Mouse (Mus musculus) forebrain, embryonic 12.5 days (tissue): Measurements from ENCODE around the gene Trim43c. TPM values are rescaled to one million over a fixed set of nuclear protein-coding genes. Genes with fewer than 3 reads are reported as not detected.
A peak's percentile ranks its signal among the peaks of the same experiment; 100 is the strongest.
"Not testable (repeated sequence)": the region's sequence is repeated elsewhere in the genome, so short reads cannot be mapped to it uniquely, and the experiment has no call there.

Source experiments
- ATAC-seq: fragments of 200-750 bp; cut with Nextera tagmentation; 2 replicates; pipeline ENCODE4 v1.8.0; 2017; ENCODE audit warnings: moderate TSS enrichment; ENCODE audit not compliant: low FRiP score
- H3K27ac ChIP-seq: fragments of 300-500 bp; sonication (generic); 2 replicates; pipeline ENCODE4 v1.5.1; 2016; ENCODE audit warnings: mild to moderate bottlenecking
- H3K27me3 ChIP-seq: fragments of 300-500 bp; sonication (generic); 2 replicates; pipeline ENCODE4 v1.6.1; 2016; ENCODE audit warnings: mild to moderate bottlenecking
- H3K36me3 ChIP-seq: fragments of 300-500 bp; sonication (generic); replicated peaks from 2 replicates; pipeline ENCODE4 v1.6.1; 2016; ENCODE audit warnings: mild to moderate bottlenecking
- H3K4me1 ChIP-seq: fragments of 300-500 bp; sonication (generic); 2 replicates; pipeline ENCODE4 v1.6.1; 2016
- H3K4me2 ChIP-seq: fragments of 300-500 bp; sonication (generic); 2 replicates; pipeline ENCODE4 v1.6.1; 2016; ENCODE audit warnings: mild to moderate bottlenecking, moderate library complexity
- H3K4me3 ChIP-seq: fragments of 300-500 bp; sonication (generic); replicated peaks from 2 replicates; pipeline ENCODE4 v1.5.1; 2016; ENCODE audit warnings: mild to moderate bottlenecking
- H3K9ac ChIP-seq: fragments of 300-500 bp; sonication (generic); 2 replicates; pipeline ENCODE4 v1.6.1; 2016; ENCODE audit warnings: mild to moderate bottlenecking
- H3K9me3 ChIP-seq: fragments of 300-500 bp; sonication (generic); 2 replicates; pipeline ENCODE4 v1.6.1; 2016
- WGBS: fragments of 180-500 bp; shearing (Covaris S2); methylation state at CpG from one replicate; pipeline ENCODE4 v1.1.7; 2016; 5-methylcytosine and 5-hydroxymethylcytosine counted together
- polyA plus RNA-seq: library from polyadenylated mRNA; unstranded; fragments of >200 nt; fragmentation: Nextera tagmentation; extraction: Ambion mirVana; gene quantifications from 2 replicates; pipeline ENCODE4 v1.2.1, GENCODE M21; 2016

Trim43c gene
- 0.11 TPM in 1 of 2 replicates, not detected in the other for polyA plus RNA-seq

- not testable (repeated sequence) for H3K9me3 ChIP-seq, H3K4me2 ChIP-seq, H3K27me3 ChIP-seq, H3K36me3 ChIP-seq, H3K9ac ChIP-seq, H3K27ac ChIP-seq, ATAC-seq, H3K4me3 ChIP-seq, H3K4me1 ChIP-seq
- WGBS = 80% methylated on average over 2 of the region's 2 CpGs
Measured at GRCm38 (mm10) chr9:88838864-88839263, at the start of gene Trim43c. Gene Trim43c, plus strand, starts transcription at chr9:88839164.

- not testable (repeated sequence) for H3K4me1 ChIP-seq, H3K9me3 ChIP-seq, H3K4me2 ChIP-seq, ATAC-seq, H3K27ac ChIP-seq, H3K9ac ChIP-seq, H3K4me3 ChIP-seq, H3K27me3 ChIP-seq, H3K36me3 ChIP-seq
- WGBS = 82% methylated on average over 7 of the region's 7 CpGs
Measured at GRCm38 (mm10) chr9:88853072-88853471, 14.1 kb downstream of the Trim43c start.

GRCm38 (mm10) chr9:88858566-88859492 lies 19.9 kb downstream of the Trim43c start:
- H3K4me3 ChIP-seq = peak overlapping the region; percentile 40
- ATAC-seq = peak; percentile 98
- H3K27me3 ChIP-seq, H3K36me3 ChIP-seq, H3K4me1 ChIP-seq, H3K9me3 ChIP-seq, H3K27ac ChIP-seq: not testable (repeated sequence)
- peak overlapping the region; percentile 63 for H3K4me2 ChIP-seq
- WGBS = 2% methylated on average over 52 of the region's 52 CpGs
- H3K9ac ChIP-seq = peak overlapping the region; percentile 36

Other genes starting within 250 kb of the Trim43c start
- 27.6 and 28.3 TPM in 2 replicates for gene Mthfsl, start 118.9 kb upstream of the Trim43c start, polyA plus RNA-seq
- not detected in 2 replicates for gene Bcl2a1d, start 107.2 kb upstream of the Trim43c start, polyA plus RNA-seq
- gene Bcl2a1a, start 117.7 kb downstream of the Trim43c start, polyA plus RNA-seq = not detected in 2 replicates